Mouse (Mus musculus) adrenal gland, postnatal 14 days (tissue): ENCODE data around the gene Stx4a. TPM values are rescaled to one million over a fixed set of nuclear protein-coding genes. Genes with fewer than 3 reads are reported as not detected.

Experiments used
- DNase-seq: peaks from one replicate; pipeline ENCODE4 v3.0.0; 2021; ENCODE audit warnings: mixed read lengths
- long read RNA-seq, 2 experiments: library from polyadenylated mRNA; stranded (forward); transcript quantifications; one replicate each; pipeline ENCODE4 v2.0.0; 2021
- total RNA-seq: library from RNA; stranded (reverse); gene quantifications from 2 replicates; pipeline ENCODE4 v1.2.3, GENCODE M21; 2021

The Stx4a gene
- total RNA-seq: 84.5 and 85.0 TPM in 2 replicates
- long read RNA-seq, experiment 1, transcript Stx4a-201 (11 exons, 1,456 nt): major isoform, 11 of 21 reads
- long read RNA-seq, experiment 1, partial matches to known transcripts: 7 of 21 reads
- long read RNA-seq, experiment 1, other reads (novel, unspliced or antisense): 3 of 21 reads
- long read RNA-seq, experiment 2, partial matches to known transcripts: 4 of 11 reads
- long read RNA-seq, experiment 2, other reads (novel, unspliced or antisense): 3 of 11 reads

DNA sequence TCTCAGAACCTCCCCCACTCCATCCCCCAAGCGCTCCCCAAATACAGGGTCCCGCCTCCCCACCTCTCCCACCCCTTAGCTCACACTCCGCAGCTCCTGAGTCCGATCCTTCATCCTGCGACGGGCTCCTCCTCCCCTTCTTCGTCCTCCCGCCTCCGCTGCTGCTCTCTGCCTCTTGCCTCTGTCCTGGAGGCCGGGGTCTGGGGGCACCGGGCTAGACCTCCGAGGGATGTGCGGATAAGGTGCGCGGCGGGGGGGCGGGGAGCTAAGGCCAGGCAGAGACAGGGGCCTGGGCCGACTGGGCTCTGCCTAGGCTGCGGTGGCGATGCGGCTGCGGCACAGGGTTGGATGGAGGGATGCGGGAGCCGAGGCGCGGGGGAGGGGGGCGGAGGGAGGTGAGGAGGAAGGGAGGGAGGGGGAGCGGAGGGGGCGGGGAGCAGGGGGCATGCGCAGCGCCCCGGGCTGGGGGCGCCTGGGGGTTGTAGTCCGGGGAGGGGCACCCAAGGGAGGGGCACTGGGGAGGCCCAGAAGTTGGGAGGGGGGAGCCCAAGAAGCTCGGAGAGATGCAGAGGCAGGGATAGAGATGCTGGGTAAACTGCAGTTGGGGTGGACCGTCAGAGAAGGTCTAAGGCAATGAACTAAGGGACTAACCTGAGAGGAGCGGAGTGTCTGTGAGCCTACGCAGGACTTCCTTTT, at the start of gene Stx4a, which contains the start of gene Stx1b:
Gene Stx4a, plus strand, starts transcription at position 119 of the 696 bp plus-strand sequence.
Gene Stx1b, minus strand, starts transcription at position 374 of the 696 bp plus-strand sequence.
- DNase-seq: peak; percentile 58

DNA sequence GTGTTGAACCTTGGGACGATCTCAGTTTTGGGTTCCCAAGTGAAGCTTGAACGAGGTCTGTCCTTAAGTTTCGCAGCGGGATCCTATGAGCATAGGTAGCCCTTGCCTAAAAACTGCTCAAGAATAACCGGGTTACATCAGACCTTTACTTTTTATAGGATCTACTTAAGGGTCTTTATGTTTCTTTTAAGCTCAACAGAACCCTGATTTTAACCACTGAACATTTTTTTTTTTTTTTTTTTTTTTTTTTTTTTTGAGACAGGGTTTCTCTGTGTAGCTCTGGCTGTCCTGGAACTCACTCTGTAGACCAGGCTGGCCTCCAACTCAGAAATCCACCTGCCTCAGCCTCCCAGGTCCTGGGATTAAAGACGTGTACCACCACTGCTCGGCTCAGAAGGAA, 48.3 kb upstream of the Stx4a start:
- DNase-seq: peak; percentile 27

DNA sequence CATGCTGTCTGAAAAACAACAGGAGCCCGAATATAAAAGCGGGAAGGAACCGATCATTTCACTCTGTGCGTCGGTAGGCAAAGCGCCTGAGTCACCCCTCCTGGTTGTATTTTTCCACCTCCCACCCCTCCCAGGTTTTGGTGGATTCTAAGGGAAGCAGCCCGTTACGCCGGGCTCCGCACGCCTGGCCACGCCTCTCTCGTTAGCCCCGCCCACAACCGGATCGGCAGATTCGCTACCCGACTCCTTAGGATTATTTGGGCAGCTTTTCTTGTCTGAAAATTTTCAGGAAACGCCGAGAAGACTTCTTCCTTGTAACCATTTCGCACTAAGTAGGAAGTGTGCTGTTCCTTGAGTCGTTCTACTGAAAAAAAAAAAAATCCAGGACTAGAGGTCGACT, 47.7 kb upstream of the Stx4a start, which contains the start of gene Setd1a:
Gene Setd1a, plus strand, starts transcription at position 245 of the 400 bp plus-strand sequence.
- peak; percentile 94 for DNase-seq

DNA sequence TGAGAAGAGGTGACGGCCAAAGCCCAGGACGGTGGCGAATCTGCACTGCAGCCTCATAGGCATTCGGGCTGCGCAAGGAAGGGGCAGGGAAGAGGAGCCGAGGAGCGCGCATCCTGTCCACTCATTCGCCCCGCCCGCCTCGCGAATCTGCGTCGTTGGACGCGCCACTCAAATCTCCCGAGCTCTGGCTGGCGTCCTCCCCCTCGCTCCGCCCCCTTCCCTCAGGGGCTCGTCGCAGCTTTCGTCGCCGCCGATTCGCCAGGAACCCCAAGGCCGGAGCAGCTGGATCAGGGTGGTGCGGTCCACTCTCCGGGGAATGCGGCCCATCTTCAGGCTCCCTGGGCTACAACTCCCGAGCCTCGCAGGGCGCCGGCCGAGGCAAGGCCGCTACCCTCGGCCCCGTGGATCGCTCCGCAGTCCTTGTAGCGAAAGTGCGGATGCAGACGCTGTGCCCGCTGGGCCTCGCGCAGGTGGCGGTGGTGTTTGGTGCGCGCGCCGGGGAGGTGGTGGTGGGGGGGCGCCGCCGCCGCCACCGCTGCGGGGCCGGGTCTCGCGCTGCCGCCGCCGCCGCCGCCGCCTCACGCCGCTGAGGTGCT, 47.1 kb upstream of the Stx4a start:
- DNase-seq: peak; percentile 99

DNA sequence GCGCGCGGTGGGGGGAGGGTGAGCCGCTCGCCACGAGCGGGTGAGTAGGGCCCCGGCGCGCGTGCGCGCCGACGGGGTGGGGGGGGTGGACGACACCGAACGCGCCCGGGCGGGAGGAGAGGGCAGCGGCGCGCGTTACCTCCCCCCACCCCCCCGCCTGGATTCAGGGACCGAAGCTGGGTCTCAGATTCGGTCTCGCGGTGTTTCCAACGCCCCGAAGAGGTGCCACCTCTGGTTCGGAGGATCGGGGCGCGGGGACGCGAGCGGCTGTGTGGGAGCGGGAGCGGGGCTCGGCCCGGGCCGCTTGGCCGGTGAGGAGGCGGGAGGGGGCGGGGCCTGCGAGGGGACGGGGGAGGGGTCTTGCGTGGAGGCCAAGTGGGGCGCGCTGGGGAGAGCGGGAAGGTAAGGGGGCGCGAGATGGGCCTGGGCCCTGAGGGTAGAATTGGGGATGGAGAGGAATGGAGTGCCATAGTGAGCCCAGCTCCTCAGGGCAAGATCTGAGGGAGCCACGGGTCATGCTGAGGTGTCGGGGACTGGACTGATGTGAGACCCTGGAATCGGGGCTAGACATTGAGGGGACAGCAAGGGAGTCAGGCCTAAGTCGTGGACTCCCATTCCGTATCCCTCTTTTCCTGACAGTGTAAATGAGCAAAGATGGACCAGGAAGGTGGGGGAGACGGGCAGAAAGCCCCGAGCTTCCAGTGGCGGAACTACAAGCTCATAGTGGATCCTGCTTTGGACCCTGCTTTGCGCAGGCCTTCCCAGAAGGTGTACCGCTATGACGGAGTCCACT, 46.4 kb upstream of the Stx4a start:
- DNase-seq: peak; percentile 83

DNA sequence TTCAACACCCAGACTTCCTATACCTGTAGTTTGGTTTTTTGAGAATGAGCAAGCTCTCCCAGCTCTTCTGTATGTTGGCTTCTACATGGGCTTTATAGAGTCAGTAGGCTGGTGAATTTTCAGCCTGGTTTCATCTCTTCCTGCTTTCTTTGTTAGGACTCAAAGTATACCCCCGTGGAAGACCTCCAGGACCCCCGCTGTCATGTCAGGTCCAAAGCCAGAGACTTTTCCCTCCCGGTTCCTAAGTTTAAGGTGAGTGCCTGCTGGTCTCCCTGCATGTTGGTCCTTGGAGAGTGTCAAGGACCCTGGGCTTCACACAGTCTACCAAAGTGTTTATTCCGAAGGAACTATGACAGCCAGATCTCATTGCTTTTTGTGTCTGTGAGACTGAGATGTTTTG, 45.7 kb upstream of the Stx4a start:
- no peak for DNase-seq

DNA sequence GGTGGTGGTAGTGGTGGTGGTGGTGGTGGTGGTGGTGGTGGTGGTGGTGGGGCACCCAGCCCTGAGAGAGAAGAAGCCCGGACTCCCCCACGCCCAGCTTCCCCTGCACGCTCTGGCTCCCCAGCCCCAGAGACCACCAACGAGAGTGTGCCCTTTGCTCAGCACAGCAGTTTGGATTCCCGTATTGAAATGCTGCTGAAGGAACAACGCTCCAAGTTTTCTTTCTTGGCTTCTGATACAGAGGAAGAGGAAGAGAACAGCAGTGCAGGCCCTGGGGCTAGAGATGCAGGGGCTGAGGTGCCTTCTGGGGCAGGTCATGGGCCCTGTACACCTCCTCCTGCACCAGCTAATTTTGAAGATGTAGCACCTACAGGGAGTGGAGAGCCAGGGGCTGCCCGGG, 38.8 kb upstream of the Stx4a start, which contains the start of gene Gm49388:
Gene Gm49388, plus strand, starts transcription at position 301 of the 400 bp plus-strand sequence.
- no peak for DNase-seq

DNA sequence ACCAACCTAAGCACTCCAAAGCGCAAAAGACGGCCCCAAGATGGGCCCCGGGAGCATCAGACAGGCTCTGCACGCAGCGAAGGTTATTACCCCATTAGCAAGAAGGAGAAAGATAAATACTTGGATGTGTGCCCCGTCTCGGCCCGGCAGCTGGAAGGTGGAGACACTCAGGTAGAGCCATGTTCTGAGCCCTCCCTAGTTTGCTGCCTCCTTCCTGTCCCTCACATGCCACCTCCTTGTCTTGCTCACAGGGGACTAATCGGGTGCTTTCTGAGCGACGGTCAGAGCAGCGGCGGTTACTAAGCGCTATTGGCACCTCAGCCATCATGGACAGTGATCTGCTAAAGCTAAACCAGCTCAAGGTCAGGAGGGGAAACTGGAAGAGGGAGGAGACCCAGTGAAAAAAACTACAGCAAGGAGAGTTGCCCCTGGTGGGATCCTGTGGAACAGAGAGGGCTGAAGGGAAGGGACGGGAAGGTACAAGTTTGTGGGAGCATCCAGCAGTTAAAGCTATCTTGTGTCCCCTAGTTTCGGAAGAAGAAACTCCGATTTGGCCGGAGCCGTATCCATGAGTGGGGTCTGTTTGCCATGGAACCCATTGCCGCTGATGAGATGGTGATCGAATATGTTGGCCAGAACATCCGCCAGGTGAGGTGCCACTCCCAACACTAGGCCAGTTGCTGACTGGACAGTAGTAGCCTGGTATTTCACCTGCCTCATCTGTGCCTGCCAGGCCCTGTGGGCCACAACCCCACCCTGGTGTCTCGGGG, 26.8 kb upstream of the Stx4a start:
- DNase-seq: no peak

DNA sequence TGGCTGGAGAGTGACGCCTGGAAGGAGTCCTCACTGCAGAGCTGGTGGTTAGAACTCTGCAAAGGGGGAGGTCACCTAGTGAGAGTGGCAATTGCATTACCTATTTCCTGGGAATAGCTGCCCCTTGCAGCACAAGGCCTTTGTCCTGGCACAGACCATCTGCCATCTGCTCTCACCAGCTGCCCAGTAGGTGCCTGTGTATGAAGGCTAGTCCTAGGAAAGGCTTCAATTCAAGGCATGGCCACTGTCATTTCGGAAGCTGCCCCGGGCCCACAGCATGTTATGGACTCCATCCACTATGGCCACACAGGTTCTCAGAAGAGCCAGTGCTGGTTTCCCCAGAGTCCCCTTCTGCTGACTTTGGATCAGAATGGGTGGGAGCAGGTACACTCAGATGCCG, 25.5 kb upstream of the Stx4a start:
- DNase-seq: no peak

DNA sequence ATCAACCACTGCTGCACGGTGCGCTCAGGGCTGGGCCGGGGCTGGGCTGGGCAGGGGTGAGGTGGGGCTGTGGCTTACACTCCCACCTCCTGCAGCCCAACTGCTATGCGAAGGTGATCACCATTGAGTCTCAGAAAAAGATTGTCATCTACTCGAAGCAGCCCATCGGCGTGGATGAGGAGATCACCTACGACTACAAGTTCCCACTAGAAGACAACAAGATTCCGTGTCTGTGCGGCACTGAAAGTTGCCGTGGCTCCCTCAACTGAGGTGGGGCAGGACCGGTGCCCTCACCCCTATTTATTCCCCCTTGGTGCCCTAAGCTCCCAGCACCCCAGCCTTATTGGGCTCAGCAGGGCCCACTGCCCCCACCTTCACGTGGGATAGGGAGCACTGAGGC, 24.9 kb upstream of the Stx4a start:
- no peak for DNase-seq

DNA sequence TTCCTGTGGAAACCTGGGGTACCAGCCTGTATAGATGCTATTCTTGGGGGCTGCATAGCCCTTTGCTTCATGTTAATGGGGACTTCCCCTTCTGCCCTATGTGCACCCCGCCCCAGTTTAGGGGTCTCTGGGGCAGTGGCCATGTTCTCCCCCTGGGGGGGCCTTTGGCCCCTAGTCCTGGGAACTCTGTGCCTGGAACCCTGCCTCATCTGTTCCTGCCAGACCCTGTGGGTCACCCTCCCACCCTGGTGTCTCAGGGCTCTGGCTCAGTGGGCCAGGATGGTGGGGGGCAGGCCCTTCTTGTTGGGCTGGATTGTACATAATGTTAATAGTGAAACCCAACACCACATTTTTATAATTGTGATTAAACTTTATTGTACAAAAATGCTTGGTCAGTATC, 24.4 kb upstream of the Stx4a start:
- DNase-seq: no peak

DNA sequence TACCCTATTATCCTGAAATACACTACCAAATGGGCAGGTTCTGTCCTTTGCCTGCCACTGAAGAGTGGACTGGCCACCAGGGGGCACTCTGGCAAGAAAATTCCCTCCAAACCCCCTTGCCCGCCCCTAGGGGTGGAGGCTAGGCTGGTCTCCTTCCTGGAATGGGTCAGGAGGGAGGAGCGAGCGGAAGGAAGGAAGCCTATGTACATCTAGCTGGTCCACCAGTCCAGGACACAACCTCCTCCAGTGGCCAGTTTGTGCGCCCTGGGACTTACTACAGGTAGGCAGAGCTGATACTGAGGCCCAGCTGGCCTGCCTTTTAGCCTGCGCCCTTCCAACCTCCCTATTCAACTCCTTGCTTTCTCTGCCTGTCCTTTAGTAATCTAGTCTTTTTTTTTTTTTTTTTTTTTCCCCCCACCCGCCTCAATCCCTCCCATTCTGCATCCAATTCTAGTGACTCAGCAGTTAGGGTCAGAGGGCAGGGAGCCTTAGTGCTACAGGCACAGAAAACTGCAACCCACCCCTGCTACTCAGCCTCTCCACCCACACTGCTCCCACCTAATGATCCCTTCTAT, 23.6 kb upstream of the Stx4a start, which contains the start of gene Hsd3b7:
Gene Hsd3b7, plus strand, starts transcription at position 170 of the 575 bp plus-strand sequence.
- DNase-seq: peak; percentile 98

DNA sequence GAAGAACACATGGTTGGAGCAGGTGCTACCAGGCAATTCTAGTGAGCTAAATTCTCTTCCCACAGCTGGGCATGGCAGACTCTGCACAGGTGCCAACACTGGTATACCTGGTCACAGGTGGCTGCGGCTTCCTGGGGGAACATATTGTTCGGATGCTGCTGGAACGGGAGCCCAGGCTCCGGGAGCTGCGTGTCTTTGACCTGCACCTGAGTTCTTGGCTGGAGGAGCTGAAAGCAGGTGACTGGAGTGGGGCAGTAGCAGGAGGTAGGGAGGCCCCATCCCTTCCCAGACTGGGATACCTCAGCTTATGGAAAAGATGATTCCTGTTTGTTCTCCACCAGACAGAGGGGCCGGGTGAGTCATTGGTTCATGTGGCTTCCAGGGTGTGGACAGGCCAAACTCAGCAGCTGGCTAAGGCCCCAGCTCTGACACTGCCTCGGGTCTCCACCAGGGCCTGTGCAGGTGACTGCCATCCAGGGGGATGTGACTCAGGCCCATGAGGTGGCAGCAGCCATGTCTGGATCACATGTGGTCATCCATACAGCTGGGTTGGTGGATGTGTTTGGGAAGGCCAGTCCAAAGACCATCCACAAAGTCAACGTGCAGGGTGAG, 23.0 kb upstream of the Stx4a start:
- peak; percentile 59 for DNase-seq

DNA sequence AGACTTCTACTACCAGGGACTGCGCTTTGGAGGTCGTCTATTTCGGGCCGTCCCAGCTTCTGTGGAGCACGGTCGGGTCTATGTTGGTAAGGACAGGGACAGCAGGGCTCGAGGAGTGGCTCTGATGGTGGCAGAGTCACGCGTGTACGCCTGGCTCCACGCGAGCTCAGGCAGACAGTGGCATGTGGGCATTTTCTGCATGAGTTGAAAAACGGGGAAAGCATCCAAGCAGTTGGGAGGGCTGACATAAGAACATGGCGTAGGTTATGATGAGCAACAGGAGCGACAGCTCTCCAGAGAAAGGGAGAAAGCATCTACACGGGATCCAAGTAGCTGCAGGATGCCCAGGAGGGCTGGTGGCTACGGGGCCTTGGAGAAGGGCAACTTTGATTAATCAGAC, 21.8 kb upstream of the Stx4a start:
- no peak for DNase-seq

DNA sequence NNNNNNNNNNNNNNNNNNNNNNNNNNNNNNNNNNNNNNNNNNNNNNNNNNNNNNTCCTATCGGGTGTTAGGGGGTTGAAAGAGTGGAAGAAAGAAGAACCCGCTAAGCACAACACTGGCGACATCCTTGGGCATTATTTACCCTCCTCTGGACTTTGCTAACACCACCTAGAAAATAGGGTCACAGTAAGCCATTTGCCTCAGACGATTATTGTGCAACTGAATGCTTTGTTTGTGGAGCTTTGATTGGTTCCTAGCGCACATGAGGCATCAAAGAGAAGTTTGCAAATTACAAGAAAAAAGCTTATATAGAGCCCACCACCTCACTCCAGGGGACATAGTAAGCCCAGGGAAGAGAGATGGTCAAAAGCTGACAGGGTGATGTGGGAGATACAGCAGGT, 15.3 kb upstream of the Stx4a start:
- no peak for DNase-seq

DNA sequence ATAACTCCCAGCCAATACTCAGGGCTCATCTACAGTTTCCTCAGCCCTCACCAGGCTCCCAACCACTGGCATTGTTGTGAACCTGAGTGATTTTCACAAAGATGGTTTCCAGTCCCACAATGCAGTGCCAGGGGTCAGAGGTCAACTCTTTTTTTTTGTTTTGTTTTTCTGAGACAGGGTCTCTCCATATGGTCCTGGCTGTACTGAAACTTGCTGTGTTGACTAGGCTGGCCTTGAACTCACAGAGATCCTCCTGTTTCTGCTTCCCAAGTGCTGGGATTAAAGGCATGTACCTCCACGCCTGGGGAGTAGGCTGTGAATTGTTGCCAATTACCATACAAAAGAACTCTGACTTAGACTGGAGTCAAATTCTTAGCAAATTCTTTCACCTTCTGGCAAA, 14.2 kb upstream of the Stx4a start:
- no peak for DNase-seq

DNA sequence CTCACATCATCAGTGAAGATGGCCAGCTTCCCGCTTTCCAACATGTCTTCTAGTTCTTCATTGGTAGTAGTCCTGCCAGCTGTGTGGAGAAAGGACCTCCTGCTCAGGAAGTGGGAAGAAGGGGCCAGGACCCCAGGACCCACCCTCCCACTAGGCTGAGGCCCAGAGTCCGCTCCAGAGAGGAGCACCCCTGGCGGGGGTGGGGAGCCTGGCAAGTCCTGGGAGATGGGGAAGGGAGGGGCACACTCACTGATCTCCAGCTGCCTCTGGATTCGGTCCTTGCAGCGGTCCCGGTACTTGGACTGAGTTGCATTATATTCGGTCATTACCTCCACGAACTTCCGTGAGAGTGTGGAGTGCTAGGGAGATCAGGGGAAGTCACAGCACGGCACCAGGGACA, 13.4 kb upstream of the Stx4a start:
- no peak for DNase-seq

DNA sequence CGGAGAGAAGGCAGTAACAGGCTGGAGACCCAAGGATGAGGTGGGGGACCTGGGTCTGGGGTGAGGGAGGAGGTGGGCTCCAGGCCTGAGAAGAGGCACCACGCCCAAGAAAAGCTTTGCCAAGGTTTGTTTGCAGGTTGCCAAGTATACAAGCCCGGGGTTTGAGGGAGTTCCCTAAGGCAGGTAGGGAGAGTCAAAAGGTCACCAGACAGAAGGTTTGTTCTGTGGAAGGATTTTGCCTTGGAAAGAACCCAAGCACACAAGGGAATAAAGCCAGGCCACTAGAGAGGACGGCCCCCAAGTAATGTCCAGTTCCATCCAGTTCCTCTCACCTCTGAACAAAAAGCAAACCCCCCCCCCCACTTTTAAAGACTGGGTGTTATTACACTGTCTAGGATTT, 12.9 kb upstream of the Stx4a start:
- no peak for DNase-seq

DNA sequence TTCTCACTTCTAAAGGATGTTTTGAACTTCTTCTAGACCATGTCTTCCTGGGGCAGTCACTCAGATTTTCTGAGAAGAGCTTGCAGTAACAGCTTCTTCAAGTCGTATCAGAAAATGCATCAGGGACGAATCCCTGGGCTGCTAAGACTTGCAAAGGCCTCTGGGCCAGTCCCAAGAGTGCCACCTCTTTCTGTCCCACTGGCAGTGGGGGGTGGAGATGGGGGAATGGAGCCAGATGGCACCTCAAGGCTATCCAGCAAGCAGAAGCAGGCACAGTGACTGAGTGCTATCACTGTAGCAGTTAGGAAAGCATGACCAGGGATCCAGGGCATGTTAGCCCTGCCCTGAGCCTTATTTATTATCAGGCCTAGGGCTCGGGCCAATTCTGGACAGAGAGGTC, 11.8 kb upstream of the Stx4a start:
- peak; percentile 82 for DNase-seq

DNA sequence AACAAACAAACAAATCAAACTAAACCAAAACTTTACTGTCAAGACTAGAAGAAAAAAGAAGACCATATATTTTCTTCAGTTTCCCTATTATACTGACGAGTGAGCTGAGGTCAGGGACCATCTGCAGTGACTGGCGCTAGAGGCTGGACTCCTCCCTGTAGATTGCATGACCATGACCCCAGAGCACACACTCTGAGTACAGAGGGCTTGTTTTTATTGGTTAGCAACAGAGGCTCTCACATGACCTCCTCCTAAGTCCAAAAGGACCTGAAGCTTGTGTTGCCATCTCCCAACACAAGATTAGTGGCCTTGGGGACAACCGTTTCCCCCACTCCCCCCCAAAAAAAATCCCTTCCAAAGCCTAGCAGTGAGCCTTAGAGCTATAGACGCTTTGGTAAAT, 10.3 kb upstream of the Stx4a start:
- peak; percentile 44 for DNase-seq
